In genomic region chr7:127345092-127345491, GRCm38 (mm10) we compare ENCODE assay signal across 1 mouse cellular context.
TF ChIP-seq lines count a peak whose summit lies in the region.

No protein-coding gene starts in this region.

TF ChIP-seq in CH12.LX, 34 proteins besides CTCF, POLR2A, EP300 and RAD21:
- no peak for TF ChIP-seq KAT2A (IDR thresholded peaks at IDR 0.05; ENCODE audit: insufficient replicate concordance, low read length)
- peak; percentile 53; the same call in 1 of the 2 replicates for TF ChIP-seq ZMIZ1 (IDR thresholded peaks at IDR 0.05; ENCODE audit: low read depth, low read length)
- TF ChIP-seq ZC3H11A (IDR thresholded peaks at IDR 0.05; ENCODE audit: low read depth, low read length), result no peak
- no peak for TF ChIP-seq IRF4 (IDR thresholded peaks at IDR 0.05; ENCODE audit: low read depth, low read length)
- TF ChIP-seq NELFE (IDR thresholded peaks at IDR 0.05; ENCODE audit: low read depth, low read length), result 0 out of 2 replicates have a peak, but pooled peaks have one; percentile 13
- TF ChIP-seq SMC3 (IDR thresholded peaks at IDR 0.05; ENCODE audit: low read depth, low read length), result no peak
TF ChIP-seq in CH12.LX: peak in this region for 2.
